Mouse (Mus musculus) limb, embryonic 15.5 days (tissue): ENCODE results near the gene Pnliprp2. TPM values are rescaled to one million over a fixed set of nuclear protein-coding genes. Genes with fewer than 3 reads are reported as not detected.

ENCODE experiments used
- ATAC-seq: fragments of 200-750 bp; cut with Nextera tagmentation; 2 replicates; pipeline ENCODE4 v1.8.0; 2017; ENCODE audit warnings: low read depth, moderate TSS enrichment; ENCODE audit not compliant: insufficient number of reproducible peaks, low FRiP score, low TSS enrichment
- H3K27ac ChIP-seq: fragments of 300-500 bp; sonication (generic); 2 replicates; pipeline ENCODE4 v1.5.1; 2015; ENCODE audit warnings: moderate library complexity, mild to moderate bottlenecking, inconsistent platforms
- H3K27me3 ChIP-seq: fragments of 300-500 bp; sonication (generic); 2 replicates; pipeline ENCODE4 v1.6.1; 2015; ENCODE audit warnings: inconsistent platforms
- H3K36me3 ChIP-seq: fragments of 300-500 bp; sonication (generic); 2 replicates; pipeline ENCODE4 v1.6.1; 2015; ENCODE audit warnings: inconsistent platforms
- H3K4me1 ChIP-seq: fragments of 300-500 bp; sonication (generic); 2 replicates; pipeline ENCODE4 v1.6.1; 2015; ENCODE audit warnings: inconsistent platforms
- H3K4me2 ChIP-seq: fragments of 300-500 bp; sonication (generic); 2 replicates; pipeline ENCODE4 v1.6.1; 2015; ENCODE audit warnings: mild to moderate bottlenecking, inconsistent platforms
- H3K4me3 ChIP-seq: fragments of 300-500 bp; sonication (generic); 2 replicates; pipeline ENCODE4 v1.5.1; 2015; ENCODE audit warnings: mild to moderate bottlenecking, inconsistent platforms
- H3K9ac ChIP-seq: fragments of 300-500 bp; sonication (generic); 2 replicates; pipeline ENCODE4 v1.6.1; 2015; ENCODE audit warnings: inconsistent platforms
- H3K9me3 ChIP-seq: fragments of 300-500 bp; sonication (generic); 2 replicates; pipeline ENCODE4 v1.6.1; 2016; ENCODE audit warnings: inconsistent platforms
- WGBS: fragments of 180-500 bp; shearing (Covaris S2); methylation state at CpG from one replicate; pipeline ENCODE4 v1.1.7; 2015; 5-methylcytosine and 5-hydroxymethylcytosine counted together
- polyA plus RNA-seq: library from polyadenylated mRNA; unstranded; fragments of >200 nt; fragmentation: Nextera tagmentation; extraction: Ambion mirVana; gene quantifications from 2 replicates; pipeline ENCODE4 v1.2.1, GENCODE M21; 2015

Pnliprp2 gene
- polyA plus RNA-seq, 1 experiment from 2014 or later: 0.12 TPM

DNA sequence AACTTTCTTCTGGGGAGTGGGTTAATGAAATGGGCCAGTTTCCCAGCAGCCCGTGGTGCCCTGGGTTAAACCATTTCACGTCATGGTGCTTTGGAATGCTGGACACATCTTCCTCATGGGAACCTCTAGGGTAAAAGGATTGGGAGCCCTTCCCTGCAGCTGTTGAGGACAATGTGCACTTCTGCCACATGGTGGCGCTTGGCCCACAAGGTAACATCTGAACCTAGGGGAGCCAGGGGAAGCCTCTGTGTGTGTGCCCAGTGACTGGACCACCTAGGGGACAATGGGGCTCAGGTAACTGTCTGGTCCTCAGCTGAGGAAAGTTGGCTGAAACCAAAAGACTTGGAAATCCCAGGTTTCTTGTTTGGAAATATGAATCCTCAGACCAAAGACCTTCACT, 46.8 kb downstream of the Pnliprp2 start:
- no peaks in the 10 kb centered on the region for H3K4me1 ChIP-seq
- WGBS: 3% methylated on average over 3 of the region's 3 CpGs
- no peak overlapping the region for H3K4me3 ChIP-seq
- no peak overlapping the region for H3K9ac ChIP-seq
- H3K36me3 ChIP-seq: no peaks in the 10 kb centered on the region
- H3K9me3 ChIP-seq: no peaks in the 10 kb centered on the region
- no peak overlapping the region for H3K27ac ChIP-seq
- no peak overlapping the region for H3K4me2 ChIP-seq
- ATAC-seq: no peak
- H3K27me3 ChIP-seq: no peaks in the 10 kb centered on the region

DNA sequence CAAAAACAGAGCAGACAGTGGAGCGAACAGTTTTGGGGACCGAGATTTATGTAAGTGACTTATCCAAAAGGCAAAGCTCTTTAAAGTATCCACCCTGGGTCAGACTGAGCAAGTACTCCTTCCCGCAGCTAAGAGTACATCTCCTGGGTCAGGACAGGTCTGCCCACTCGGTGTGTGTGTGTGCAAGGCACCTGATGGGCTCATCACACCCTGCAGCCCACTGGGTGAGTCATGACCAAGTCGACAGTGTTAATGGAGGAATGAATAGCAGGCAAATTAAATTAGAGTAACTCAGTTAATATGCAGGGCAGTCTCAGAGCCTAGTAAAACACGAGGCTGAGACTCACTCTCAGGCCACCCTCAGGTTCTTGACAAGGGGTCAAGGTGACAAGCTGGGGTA, 49.3 kb downstream of the Pnliprp2 start:
- no peak for ATAC-seq
- Histone ChIP-seq H3K4me3 (no peak overlapping the region), H3K9me3 (no peaks in the 10 kb centered on the region), H3K36me3 (no peaks in the 10 kb centered on the region), H3K27ac (no peak overlapping the region), H3K4me1 (no peaks in the 10 kb centered on the region), H3K4me2 (no peak overlapping the region), H3K27me3 (no peaks in the 10 kb centered on the region), H3K9ac (no peak overlapping the region)
- WGBS: 76% methylated on average over 6 of the region's 6 CpGs

DNA sequence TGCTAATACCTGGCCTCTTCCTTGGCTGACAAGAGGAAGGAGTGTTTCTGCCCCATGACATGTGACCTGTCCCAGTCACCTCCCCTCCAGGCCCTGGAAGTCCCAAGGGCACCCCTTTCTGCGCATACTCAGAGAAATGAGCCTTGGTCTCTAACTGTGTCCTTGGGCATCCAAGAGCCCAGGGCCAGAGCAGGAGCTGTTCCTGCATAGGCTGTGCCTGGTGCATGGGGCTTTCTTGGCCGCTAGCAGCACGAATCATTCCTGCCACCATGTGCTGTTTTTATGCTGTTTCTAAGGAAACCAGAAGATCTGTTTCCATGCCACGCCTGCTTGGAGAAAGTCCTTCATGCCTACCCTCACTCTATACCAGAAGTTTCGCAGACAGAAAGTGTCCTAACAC, 51.0 kb downstream of the Pnliprp2 start:
- WGBS: 73% methylated on average over 5 of the region's 5 CpGs
- Histone ChIP-seq H3K27me3 (no peaks in the 10 kb centered on the region), H3K9me3 (no peaks in the 10 kb centered on the region), H3K9ac (no peak overlapping the region), H3K4me1 (no peaks in the 10 kb centered on the region), H3K4me2 (no peak overlapping the region), H3K4me3 (no peak overlapping the region), H3K27ac (no peak overlapping the region), H3K36me3 (no peaks in the 10 kb centered on the region)
- no peak for ATAC-seq

DNA sequence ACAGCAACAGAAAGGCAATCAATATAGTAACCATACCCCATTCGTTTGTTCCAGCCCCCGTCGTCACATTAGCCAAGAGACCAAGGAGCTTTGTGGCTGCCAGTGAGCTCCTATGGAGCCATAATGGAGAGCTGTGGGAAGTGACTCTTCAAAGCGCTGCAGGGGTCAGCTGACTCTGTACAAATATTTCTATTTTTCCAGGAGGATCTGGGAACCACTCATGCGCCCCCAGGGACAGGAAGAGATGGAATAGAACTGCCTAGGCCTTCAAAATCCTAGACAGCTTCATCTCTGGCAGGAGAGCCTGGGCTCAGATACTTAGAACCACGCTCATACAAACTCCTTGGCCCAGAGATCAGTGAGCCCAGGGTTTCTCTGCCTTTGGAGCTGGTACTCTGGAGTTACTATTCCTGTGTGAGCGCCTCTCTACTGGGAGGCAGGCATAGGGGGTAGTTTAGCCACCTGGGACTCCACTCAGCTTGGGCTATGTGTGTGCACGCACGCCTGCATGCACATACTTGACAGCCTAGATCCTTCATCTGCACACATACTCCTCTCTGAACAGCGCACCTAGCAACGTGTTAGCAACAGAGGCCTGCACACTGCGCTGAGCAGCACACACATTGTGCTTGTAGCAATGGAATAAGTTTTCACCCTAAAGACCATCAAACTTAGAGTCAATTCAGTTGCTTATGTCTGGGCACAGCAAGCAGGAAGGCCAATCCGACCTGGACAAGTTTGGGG, 55.8 kb downstream of the Pnliprp2 start:
- Histone ChIP-seq H3K27me3 (no peaks in the 10 kb centered on the region), H3K9ac (no peak overlapping the region), H3K9me3 (no peaks in the 10 kb centered on the region), H3K4me1 (peaks cover 5% of the 10 kb centered on the region; the same call in 1 of the 2 replicates), H3K36me3 (no peaks in the 10 kb centered on the region), H3K4me3 (no peak overlapping the region), H3K4me2 (no peak overlapping the region), H3K27ac (no peak overlapping the region)
- ATAC-seq: no peak
- 83% methylated on average over 13 of the region's 13 CpGs for WGBS

DNA sequence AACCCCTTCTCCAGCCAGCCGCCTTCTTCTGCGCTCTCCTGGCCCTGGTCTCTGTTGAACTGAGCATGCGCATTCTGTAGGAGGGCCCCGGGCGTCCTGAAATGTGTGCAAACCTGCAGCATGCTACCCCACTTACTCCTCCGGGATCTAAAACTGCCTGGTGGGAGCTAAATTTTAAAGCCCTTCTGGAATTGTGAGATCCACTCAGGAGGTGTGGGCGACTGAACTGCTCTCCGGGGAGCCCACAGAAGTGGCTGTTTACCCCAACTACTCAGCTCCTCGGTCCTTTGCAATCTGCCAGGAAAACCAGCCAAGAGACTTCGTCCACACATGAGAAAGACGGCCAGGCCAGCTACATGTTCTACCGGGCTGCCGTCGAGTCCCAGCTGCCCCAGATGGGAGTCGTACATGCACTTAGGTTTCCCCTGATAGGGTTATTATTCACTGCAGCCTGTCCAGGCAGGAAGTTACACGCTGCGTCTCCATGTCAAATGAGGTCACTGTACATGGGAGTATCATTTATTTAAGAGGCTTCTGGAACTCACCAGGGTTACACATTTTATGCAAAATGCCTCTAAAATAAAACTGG, 57.0 kb downstream of the Pnliprp2 start:
- WGBS: 46% methylated on average over 17 of the region's 17 CpGs
- Histone ChIP-seq H3K27me3 (no peaks in the 10 kb centered on the region), H3K36me3 (no peaks in the 10 kb centered on the region), H3K4me3 (no peak overlapping the region), H3K9ac (no peak overlapping the region), H3K9me3 (no peaks in the 10 kb centered on the region), H3K4me1 (peaks cover 5% of the 10 kb centered on the region; the same call in 1 of the 2 replicates), H3K27ac (no peak overlapping the region), H3K4me2 (no peak overlapping the region)
- ATAC-seq: no peak

DNA sequence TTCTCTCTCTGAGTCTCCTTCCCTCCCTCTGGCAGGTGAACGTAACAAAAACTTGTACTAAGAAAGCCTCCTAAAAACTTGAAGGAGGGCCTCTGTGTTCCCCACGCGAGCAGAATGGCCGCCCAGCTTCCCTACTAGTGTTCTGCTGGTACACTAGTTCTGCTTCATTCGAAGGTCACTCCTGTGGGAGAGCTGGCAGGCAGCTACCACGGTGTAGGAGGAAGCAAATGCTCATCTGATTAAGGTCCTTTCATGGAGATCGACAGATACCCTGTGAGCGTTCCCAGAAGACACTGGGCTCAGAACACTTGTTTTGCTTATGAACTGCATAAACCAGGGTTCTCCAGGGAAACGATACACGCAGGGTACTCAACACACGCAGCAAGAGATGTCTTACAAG, 57.9 kb downstream of the Pnliprp2 start:
- 82% methylated on average over 11 of the region's 11 CpGs for WGBS
- no peak overlapping the region for H3K4me2 ChIP-seq
- H3K27ac ChIP-seq: no peak overlapping the region
- no peak for ATAC-seq
- no peaks in the 10 kb centered on the region for H3K36me3 ChIP-seq
- H3K27me3 ChIP-seq: no peaks in the 10 kb centered on the region
- H3K4me1 ChIP-seq: peaks cover 5% of the 10 kb centered on the region; the same call in 1 of the 2 replicates
- no peak overlapping the region for H3K9ac ChIP-seq
- no peaks in the 10 kb centered on the region for H3K9me3 ChIP-seq
- no peak overlapping the region for H3K4me3 ChIP-seq

DNA sequence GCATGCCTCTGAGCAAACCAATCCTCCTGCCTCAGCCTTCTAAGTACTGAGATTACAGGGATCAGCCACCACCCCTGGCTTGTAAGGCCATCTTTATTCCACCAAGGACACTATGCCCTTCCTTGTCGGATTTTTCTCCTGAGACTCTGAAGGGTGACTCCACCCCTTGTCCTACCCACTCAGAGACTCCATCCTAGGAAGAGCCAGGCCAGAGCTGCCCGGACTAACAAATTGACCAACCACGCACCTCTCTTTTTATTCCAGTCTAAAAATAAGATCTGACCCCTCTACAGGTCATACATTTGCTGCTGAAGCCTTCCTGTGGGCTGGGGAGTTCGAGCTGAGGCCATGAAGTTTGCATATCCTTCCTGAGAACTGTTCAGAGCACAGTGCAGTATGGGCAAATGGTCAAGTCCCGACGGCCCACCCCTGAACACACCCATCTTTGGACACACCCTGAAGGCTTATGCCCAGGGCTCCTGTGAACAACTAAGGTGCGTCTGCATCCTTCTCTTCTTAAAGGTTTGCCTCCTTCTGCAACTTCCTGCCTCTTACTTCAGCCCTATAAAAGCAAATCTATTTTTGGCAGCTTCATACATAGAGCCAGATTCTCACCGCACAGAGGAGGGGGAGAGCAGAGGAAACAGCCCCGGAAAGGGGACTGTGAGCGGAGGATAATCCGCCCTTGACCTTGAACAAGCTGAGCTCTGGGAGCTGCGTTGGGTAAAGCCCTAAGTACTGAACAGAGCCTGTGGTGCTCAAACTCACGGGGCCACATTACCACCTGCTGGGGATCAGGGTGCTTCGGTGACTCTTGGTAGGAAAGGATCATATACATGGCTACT, 59.3 kb downstream of the Pnliprp2 start:
- H3K27me3 ChIP-seq: no peaks in the 10 kb centered on the region

DNA sequence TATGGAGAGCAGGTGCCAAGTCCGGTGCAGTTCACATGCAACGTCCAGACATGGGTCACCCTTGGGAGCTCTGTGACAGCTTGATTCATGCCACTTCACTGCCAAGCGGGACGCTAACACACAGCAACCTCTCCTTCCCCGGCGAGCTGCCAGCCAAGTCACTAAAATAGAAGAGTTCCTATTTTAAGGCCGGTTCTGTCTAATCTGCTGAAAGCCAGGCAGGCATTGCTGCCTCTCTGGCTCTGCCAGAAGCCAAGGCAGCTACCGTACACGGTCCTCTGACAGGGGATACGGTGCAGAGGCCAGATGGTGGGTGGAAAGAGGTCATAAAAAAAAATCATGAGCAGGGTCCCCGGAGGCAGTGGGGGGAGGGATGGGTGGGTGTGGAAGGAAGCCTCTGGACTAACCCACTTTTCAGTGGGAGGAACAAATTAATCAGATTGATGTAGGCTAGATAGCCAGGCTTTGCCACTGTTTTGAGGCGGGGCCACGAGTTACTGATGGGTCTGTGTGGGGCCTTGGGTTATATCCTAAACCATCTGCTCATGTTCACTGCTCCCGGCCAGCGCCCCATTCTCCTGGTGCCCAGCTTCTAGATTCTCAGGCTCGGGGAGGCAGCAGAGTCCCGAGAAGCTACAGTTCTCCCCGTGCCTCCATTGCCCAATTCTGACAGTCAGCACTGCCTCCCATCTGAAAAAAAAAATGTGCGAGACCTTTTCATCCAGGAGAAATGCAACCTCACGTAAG, 63.1 kb downstream of the Pnliprp2 start:
- no peak for ATAC-seq
- Histone ChIP-seq H3K27me3 (no peaks in the 10 kb centered on the region), H3K9me3 (no peaks in the 10 kb centered on the region), H3K9ac (no peak overlapping the region), H3K4me3 (no peak overlapping the region), H3K4me1 (0 out of 2 replicates have a peak, but pooled peaks cover 3% of the 10 kb centered on the region), H3K4me2 (no peak overlapping the region), H3K27ac (no peak overlapping the region), H3K36me3 (no peaks in the 10 kb centered on the region)
- WGBS: 57% methylated on average over 20 of the region's 20 CpGs

More for the DNA sequence above, 59.3 kb downstream of the Pnliprp2 start:
- no peaks in the 10 kb centered on the region for H3K36me3 ChIP-seq
- no peak overlapping the region for H3K27ac ChIP-seq
- no peaks in the 10 kb centered on the region for H3K9me3 ChIP-seq
- no peak overlapping the region for H3K4me3 ChIP-seq
- no peak overlapping the region for H3K4me2 ChIP-seq
- WGBS: 74% methylated on average over 14 of the region's 14 CpGs
- H3K4me1 ChIP-seq: peaks cover 5% of the 10 kb centered on the region; the same call in 1 of the 2 replicates
- ATAC-seq: no peak
- no peak overlapping the region for H3K9ac ChIP-seq

DNA sequence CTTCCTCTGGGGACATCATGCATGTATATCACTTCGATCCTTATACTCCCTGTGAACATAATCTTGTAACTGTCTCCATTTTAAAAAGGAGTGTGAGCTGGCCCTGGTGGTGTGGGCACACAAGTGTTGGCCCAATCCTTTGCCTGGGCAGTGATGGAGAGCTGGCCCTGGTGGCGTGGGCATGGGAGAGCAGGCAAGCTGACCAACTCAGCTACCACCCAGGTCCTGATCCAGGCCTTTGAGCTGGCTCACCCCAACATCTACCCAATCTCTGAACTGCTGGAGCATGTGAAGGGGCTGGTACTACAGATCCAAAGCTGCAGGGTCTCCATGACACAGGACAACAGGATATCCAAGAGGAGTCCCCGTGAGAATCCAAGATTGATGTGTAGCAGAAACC, 63.8 kb downstream of the Pnliprp2 start:
- Histone ChIP-seq H3K4me2 (no peak overlapping the region), H3K9me3 (no peaks in the 10 kb centered on the region), H3K9ac (no peak overlapping the region), H3K27ac (no peak overlapping the region), H3K4me3 (no peak overlapping the region), H3K4me1 (0 out of 2 replicates have a peak, but pooled peaks cover 3% of the 10 kb centered on the region), H3K27me3 (no peaks in the 10 kb centered on the region), H3K36me3 (no peaks in the 10 kb centered on the region)
- ATAC-seq: no peak
- 88% methylated on average over 3 of the region's 3 CpGs for WGBS

DNA sequence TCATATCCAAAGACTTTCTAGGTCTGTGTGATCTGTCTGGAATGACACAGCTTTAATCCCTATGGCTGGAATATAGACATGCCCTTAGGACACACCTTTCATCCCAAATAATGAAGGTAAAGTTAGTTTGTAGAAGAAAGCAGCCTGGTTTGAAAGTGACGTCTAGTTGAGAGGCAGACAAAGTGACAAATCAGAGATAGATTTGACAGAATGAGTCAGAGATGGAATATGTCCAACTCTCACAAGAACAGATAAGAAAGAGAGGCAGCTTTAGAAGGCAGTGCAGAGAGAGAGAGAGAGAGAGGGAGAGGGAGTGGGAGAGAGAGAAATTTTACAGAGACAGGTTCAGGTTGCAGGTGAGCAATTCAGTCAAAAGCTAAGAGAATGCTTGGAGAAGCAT, 64.8 kb downstream of the Pnliprp2 start:
- Histone ChIP-seq H3K9ac (no peak overlapping the region), H3K9me3 (no peaks in the 10 kb centered on the region), H3K4me3 (no peak overlapping the region), H3K4me1 (no peaks in the 10 kb centered on the region), H3K27me3 (no peaks in the 10 kb centered on the region), H3K27ac (no peak overlapping the region), H3K36me3 (no peaks in the 10 kb centered on the region), H3K4me2 (no peak overlapping the region)
- 55% methylated on average over 1 of the region's 1 CpGs for WGBS
- ATAC-seq: no peak
